Mouse (Mus musculus): ENCODE data around the gene Slamf6.

- TF ChIP-seq CTCF (IDR thresholded peaks at IDR 0.05) (no peak), EP300 (IDR thresholded peaks at IDR 0.05) (no peak)
These were observed 58.5 kb downstream of the Slamf6 start for GRCm38 (mm10) chr1:171975831-171976230.
